Mouse (Mus musculus): ENCODE measurements around the gene Mrpl45. TPM values are rescaled to one million over a fixed set of nuclear protein-coding genes. Genes with fewer than 3 reads are reported as not detected.

The Mrpl45 gene
- polyA plus RNA-seq (2015; fragmentation: Nextera tagmentation; extraction: Ambion mirVana) = 22.3 and 23.7 TPM in 2 replicates

DNA sequence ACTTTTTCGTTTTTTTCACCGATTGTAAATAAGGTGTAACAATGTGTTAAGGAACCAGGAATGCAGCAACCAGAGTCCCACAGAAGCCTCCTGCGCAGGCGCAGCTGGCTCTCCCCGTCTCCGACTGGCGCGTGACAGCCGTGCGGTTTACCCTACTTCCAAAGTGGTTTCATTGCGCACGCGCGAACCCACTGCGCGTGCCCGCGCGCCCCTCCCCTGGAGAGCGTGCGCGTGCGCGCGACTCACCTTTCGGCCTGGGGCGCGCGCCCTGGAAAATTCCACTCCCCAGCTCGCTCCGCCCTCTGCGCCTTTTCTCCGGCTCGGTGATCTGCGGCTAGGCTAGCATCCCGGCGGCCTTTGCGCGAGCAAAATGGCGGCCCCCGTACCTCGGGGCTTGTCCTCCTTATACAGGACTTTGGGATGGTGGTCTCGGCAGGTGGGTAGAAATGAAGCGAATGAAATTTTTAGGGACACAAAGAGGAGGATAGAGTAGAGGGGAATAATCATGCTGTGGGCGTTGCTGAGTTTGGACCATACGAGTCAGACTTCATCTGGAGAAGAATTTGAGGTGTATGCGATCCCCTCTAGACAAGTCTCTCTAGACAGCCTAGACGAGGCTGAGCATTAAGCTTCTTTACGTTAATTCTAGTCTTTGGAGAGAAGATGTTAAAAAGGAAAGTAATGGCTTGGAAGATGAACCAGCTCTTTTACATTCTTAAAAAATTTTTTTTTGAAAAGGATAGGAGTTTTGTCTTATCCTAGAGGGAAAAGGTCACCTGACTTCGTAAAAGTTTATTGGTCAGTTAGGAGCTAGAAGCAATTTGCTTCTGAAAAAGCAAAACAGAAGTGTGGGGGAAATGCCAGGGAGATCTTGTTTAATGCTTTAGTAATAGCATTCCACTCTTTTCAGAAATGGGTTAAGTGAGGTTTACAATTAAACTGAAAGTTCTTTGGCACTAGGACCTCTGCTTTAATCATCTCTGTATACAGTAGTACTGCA lies at the start of gene Mrpl45:
Gene Mrpl45 (plus strand): TSS at position 213 of the 1,000 bp plus-strand sequence.

DNA sequence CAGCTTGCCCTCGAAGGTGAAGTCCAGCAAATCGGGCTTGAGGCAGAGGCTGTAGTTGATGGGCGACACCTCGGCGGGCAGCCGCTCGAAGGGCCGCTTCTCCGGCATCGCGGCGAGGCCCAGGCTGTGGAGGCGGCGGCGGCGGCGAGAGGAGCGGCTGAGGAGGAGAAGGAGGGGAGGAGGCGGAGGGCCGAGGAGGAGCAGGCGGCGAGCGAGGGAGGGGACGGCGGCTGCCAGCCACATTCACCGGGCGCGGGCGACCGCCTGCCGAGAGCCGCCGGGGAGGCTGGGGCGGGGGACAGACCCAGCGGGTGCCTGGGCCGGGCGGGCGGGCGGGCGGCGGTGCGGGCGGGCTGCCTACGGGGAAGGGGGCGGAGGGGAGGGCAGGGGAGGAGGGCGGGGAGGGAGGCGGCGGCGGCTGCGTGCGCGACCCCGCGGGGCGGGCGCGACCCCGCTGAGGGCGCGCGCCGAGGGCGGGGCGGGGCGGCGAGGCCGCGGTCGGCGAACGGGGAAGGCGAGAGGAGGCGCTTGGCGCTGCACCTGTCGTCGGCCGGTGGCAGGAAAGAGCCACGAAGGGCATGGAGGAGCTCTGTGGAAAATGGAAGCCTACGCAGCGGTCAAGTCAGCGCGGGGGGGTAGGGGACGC lies 35.2 kb upstream of the Mrpl45 start, which contains the start of gene Npepps:
Gene Npepps (minus strand): TSS at position 423 of the 646 bp plus-strand sequence.

DNA sequence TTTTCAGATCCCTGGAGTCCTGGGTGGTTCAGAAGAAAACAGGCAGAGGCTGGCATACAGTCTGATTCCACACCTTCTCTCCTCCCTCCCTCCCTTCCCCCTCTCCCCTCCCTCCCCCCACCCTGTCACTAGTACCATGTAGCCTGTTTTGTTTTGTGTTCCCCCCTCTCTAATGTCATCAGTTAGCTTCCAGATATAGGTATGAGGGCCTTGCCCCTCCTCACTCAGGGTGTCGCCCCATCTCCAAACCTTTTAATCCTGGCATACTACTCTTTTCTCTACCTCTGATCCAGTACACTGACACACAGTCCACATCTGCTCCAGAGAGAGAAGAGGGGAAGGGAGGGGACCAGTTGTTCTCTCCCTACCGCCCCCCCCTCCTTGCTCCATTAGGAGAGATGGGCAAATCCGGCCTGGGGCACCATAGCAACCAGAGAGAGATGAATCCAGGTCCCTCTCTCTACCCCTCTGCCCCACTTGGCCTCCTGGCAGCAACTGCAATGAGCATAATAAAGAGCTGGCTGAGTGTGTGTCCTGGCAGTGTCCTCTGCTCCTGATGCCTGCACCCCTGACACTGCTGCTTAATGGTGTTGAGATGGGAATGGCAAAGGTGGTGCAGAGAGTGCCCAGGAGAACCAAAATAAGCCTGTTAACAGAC lies 36.6 kb downstream of the Mrpl45 start, which contains the start of gene Gpr179:
Gene Gpr179 (minus strand): TSS at position 51 of the 658 bp plus-strand sequence.

DNA sequence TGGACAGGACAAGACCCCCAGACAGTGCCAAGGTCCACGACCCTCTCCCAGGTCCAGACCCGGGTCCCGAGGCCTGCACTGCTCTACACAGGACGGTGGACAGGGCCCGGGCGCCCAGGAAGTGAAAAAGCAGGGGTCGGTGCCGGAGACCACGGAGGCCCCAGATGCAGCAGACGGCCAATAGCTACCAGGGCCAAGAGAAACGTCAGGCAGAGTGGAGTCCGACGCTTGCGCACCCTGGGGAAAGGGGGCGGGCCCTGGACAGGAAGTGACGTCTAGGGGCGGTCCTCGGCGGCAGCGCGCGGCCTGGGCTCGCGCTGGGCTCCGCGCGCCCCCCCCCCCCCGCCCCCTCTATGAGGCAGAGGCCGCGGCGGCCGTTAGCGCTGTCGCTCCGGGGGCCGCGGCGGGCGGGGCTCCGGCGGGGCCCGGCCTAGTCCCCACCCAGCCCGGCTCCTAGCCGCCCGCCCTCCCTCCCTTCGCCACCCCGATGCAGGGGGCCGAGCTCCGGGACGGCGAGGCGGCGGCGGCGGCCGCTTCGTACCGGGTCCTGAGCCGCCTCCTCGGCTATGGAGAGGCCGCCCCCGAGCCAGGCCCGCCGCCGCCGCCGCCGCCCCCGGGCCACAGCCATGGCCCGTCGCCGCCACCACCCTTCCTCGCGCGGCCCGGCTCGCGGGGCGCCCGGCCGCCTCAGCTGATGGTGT lies 46.6 kb downstream of the Mrpl45 start, which contains the start of gene Socs7:
Gene Socs7 (plus strand): TSS at position 604 of the 701 bp plus-strand sequence.

Other genes with a start within 250 kb of the Mrpl45 start
- gene Tbx21, start 200.4 kb upstream of the Mrpl45 start, polyA plus RNA-seq (2015; fragmentation: Nextera tagmentation; extraction: Ambion mirVana) = not detected in 2 replicates
- 4.1 and 6.0 TPM in 2 replicates for gene Tbkbp1, start 164.2 kb upstream of the Mrpl45 start, polyA plus RNA-seq (2015; fragmentation: Nextera tagmentation; extraction: Ambion mirVana)
- 26.8 and 33.2 TPM in 2 replicates for gene Kpnb1, start 127.8 kb upstream of the Mrpl45 start, polyA plus RNA-seq (2015; fragmentation: Nextera tagmentation; extraction: Ambion mirVana)
- 49.6 and 55.4 TPM in 2 replicates for gene Npepps, start 35.1 kb upstream of the Mrpl45 start, polyA plus RNA-seq (2015; fragmentation: Nextera tagmentation; extraction: Ambion mirVana)
- gene Gpr179, start 36.4 kb downstream of the Mrpl45 start, polyA plus RNA-seq (2015; fragmentation: Nextera tagmentation; extraction: Ambion mirVana) = 0.17 and 0.18 TPM in 2 replicates
- 1.3 and 1.4 TPM in 2 replicates for gene Socs7, start 46.8 kb downstream of the Mrpl45 start, polyA plus RNA-seq (2015; fragmentation: Nextera tagmentation; extraction: Ambion mirVana)
- gene Arhgap23, start 99.8 kb downstream of the Mrpl45 start, polyA plus RNA-seq (2015; fragmentation: Nextera tagmentation; extraction: Ambion mirVana) = 7.8 and 8.1 TPM in 2 replicates
- gene 4933428G20Rik, start 184.6 kb downstream of the Mrpl45 start, polyA plus RNA-seq (2015; fragmentation: Nextera tagmentation; extraction: Ambion mirVana) = 0.61 and 0.96 TPM in 2 replicates